Mouse (Mus musculus) kidney, adult 2 months (tissue): ENCODE data around the gene Cnot11. TPM values are rescaled to one million over a fixed set of nuclear protein-coding genes. Genes with fewer than 3 reads are reported as not detected.
A peak's percentile ranks its signal among the peaks of the same experiment; 100 is the strongest.

Experiments
- DNase-seq: peaks from one replicate; pipeline ENCODE4 v3.0.0; 2021
- H3K27ac ChIP-seq: fragments of 200-500 bp; 2 replicates; pipeline ENCODE4 v1.5.1; 2012; ENCODE audit warnings: low read depth, low read length, control low read depth, inconsistent platforms; ENCODE audit not compliant: insufficient read depth
- H3K27me3 ChIP-seq: fragments of 200-500 bp; replicated peaks from 2 replicates; pipeline ENCODE4 v1.6.1; 2012; ENCODE audit warnings: mild to moderate bottlenecking, moderate library complexity, low read length, inconsistent platforms; ENCODE audit not compliant: control insufficient read depth, insufficient read depth
- H3K36me3 ChIP-seq: fragments of 200-500 bp; 2 replicates; pipeline ENCODE4 v1.6.1; 2012; ENCODE audit warnings: mild to moderate bottlenecking, moderate library complexity, low read length, inconsistent platforms; ENCODE audit not compliant: control insufficient read depth, insufficient read depth
- H3K4me1 ChIP-seq: fragments of 200-500 bp; 2 replicates; pipeline ENCODE4 v1.6.1; 2011; ENCODE audit warnings: low read length; ENCODE audit not compliant: control insufficient read depth, insufficient read depth
- H3K4me3 ChIP-seq: fragments of 200-500 bp; 2 replicates; pipeline ENCODE4 v1.5.1; 2011; ENCODE audit warnings: mild to moderate bottlenecking, low read depth, low read length, control low read depth; ENCODE audit not compliant: insufficient read depth
- CTCF ChIP-seq: fragments of 200-500 bp; conservative IDR thresholded peaks from 2 replicates; pipeline ENCODE4 v1.5.1; 2011; ENCODE audit warnings: low read depth, mild to moderate bottlenecking, control low read depth, low read length, moderate library complexity, mixed read lengths; ENCODE audit not compliant: insufficient read depth, insufficient read length
- POLR2A ChIP-seq: fragments of 200-500 bp; IDR thresholded peaks from one replicate; pipeline ENCODE4 v1.6.1; 2011; ENCODE audit warnings: low read depth, low read length, control low read depth
- WGBS: fragments of 180-500 bp; shearing (Covaris S2); methylation state at CpG from one replicate; pipeline ENCODE4 v1.1.7; 2018; 5-methylcytosine and 5-hydroxymethylcytosine counted together
- polyA plus RNA-seq: library from polyadenylated mRNA; depleted of rRNA; stranded (reverse); fragments of >200 nt; gene quantifications from 2 replicates; pipeline ENCODE4 v1.2.3, GENCODE M21; 2012; rRNA removed

Cnot11 gene
- 18.2 and 20.8 TPM in 2 replicates for polyA plus RNA-seq

- Histone ChIP-seq H3K27me3 (no peaks in the 10 kb centered on the region), H3K36me3 (peaks cover 6% of the 10 kb centered on the region), H3K4me1 (peaks cover 3% of the 10 kb centered on the region; the same call in 1 of the 2 replicates), H3K4me3 (peak within 1 kb of the TSS; percentile 92), H3K27ac (peak within 1 kb of the TSS; percentile 61)
- 30% methylated on average over 13 of the region's 13 CpGs for WGBS
- TF ChIP-seq POLR2A (no peak), CTCF (no peak)
- DNase-seq: no peak
Measured at GRCm38 (mm10) chr1:39534831-39535230, at the start of gene Cnot11. Gene Cnot11 (plus strand): TSS chr1:39534992.

- DNase-seq: no peak
- Histone ChIP-seq H3K36me3 (no peaks in the 10 kb centered on the region), H3K4me1 (no peaks in the 10 kb centered on the region), H3K27me3 (no peaks in the 10 kb centered on the region), H3K27ac (no peak overlapping the region), H3K4me3 (no peak overlapping the region)
- TF ChIP-seq CTCF (no peak), POLR2A (no peak)
- 90% methylated on average over 3 of the region's 3 CpGs for WGBS
Measured at GRCm38 (mm10) chr1:39487370-39487769, 47.4 kb upstream of the Cnot11 start.

GRCm38 (mm10) chr1:39493165-39493564 lies 41.6 kb upstream of the Cnot11 start:
- 86% methylated on average over 5 of the region's 5 CpGs for WGBS
- DNase-seq: no peak
- Histone ChIP-seq H3K27me3 (no peaks in the 10 kb centered on the region), H3K4me3 (no peak overlapping the region), H3K36me3 (no peaks in the 10 kb centered on the region), H3K4me1 (no peaks in the 10 kb centered on the region), H3K27ac (no peak overlapping the region)
- no peak for TF ChIP-seq CTCF
- TF ChIP-seq POLR2A: no peak

- no peaks in the 10 kb centered on the region for H3K4me1 ChIP-seq
- TF ChIP-seq CTCF: no peak
- TF ChIP-seq POLR2A: no peak
- H3K36me3 ChIP-seq: no peaks in the 10 kb centered on the region
- 61% methylated on average over 3 of the region's 3 CpGs for WGBS
- H3K27ac ChIP-seq: no peak overlapping the region
- H3K27me3 ChIP-seq: no peaks in the 10 kb centered on the region
- H3K4me3 ChIP-seq: no peak overlapping the region
- DNase-seq: no peak
Measured at GRCm38 (mm10) chr1:39493664-39494063, 41.1 kb upstream of the Cnot11 start.

DNA sequence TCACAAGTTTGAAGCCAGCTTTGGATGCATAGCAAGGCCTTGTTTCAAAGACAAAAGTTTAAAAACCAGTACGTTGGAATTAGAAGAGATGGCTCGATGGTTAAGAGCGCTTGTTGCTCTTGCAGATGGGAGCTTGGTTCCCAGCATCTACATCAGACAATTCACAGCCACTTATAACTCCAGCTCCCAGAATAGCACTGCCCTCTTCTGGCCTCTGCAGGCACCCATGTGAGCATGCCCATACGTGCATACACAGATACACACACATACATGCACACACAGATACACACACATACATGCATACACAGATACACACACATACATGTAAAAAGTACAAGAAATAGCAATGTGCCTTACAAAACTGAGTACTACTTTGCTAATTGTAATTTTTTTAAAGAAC lies 37.8 kb upstream of the Cnot11 start:
- TF ChIP-seq CTCF: no peak
- no peaks in the 10 kb centered on the region for H3K27me3 ChIP-seq
- no peaks in the 10 kb centered on the region for H3K4me1 ChIP-seq
- no peak overlapping the region for H3K27ac ChIP-seq
- H3K36me3 ChIP-seq: no peaks in the 10 kb centered on the region
- H3K4me3 ChIP-seq: no peak overlapping the region
- DNase-seq: no peak
- WGBS: 94% methylated on average over 4 of the region's 4 CpGs

DNA sequence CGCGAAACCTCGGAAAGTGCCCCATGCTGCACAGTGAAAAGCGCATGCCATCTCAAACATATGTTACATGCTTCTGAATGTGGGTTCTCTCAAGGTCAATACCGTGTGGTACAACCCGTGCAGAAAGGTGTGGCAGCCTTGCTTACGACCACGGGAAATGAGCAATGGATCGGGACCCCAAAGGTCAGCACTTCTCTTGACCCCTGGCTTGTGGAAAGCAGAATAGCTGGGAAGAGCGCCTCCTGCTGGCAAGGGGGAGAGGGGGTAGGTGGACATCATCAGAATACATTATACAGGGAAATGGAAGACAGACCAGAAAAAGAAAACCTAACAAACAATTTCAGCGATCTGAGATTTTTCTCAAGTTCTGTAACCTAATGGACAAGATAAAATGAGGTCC lies 37.0 kb upstream of the Cnot11 start:
- TF ChIP-seq POLR2A (no peak), CTCF (peak; percentile 37; the same call in 1 of the 2 replicates)

DNA sequence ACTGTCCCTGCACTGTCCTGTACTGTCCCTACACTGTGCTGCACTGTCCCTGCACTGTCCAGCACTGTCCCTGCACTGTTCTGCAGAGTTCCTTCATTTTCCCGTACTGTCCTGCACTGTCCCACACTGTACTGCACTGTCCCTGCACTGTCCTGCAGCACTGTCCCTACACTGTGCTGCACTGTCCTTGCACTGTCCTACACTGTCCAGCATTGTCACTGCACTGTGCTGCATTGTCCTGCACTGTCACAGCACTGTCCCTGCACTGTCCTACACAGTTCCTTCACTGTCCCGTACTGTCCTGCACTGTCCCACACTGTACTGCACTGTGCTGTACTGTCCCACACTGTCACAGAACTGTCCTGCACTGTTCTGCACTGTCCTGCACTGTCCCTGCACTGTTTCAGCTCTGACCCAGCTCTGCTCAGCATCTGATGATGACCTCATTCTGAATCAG lies 35.3 kb upstream of the Cnot11 start:
- no peak overlapping the region for H3K4me3 ChIP-seq
- H3K27ac ChIP-seq: no peak overlapping the region
- no peak for DNase-seq
- no peaks in the 10 kb centered on the region for H3K27me3 ChIP-seq
- WGBS: 76% methylated on average over 2 of the region's 2 CpGs
- no peaks in the 10 kb centered on the region for H3K4me1 ChIP-seq
- no peaks in the 10 kb centered on the region for H3K36me3 ChIP-seq
- TF ChIP-seq POLR2A: no peak
- no peak for TF ChIP-seq CTCF

More for the DNA sequence above, 37.0 kb upstream of the Cnot11 start:
- H3K27ac ChIP-seq: no peak overlapping the region
- H3K27me3 ChIP-seq: no peaks in the 10 kb centered on the region
- 87% methylated on average over 11 of the region's 11 CpGs for WGBS
- DNase-seq: no peak
- H3K4me1 ChIP-seq: no peaks in the 10 kb centered on the region
- no peaks in the 10 kb centered on the region for H3K36me3 ChIP-seq
- no peak overlapping the region for H3K4me3 ChIP-seq
